Mouse (Mus musculus): ENCODE results near the gene Irgc1. TPM values are rescaled to one million over a fixed set of nuclear protein-coding genes. Genes with fewer than 3 reads are reported as not detected.

The Irgc1 gene
- total RNA-seq, 2 experiments from 2014 or later, result not detected

- 0 out of 2 replicates have a peak, but pooled peaks have one; percentile 59 for ATAC-seq (replicated peaks; ENCODE audit: low FRiP score, poor library complexity, severe bottlenecking)
Observed at GRCm38 (mm10) chr7:24473913-24474529, 21.9 kb upstream of the Irgc1 start.

GRCm38 (mm10) chr7:24472937-24473336, 20.8 kb upstream of the Irgc1 start:
- ATAC-seq (replicated peaks; ENCODE audit: low FRiP score, poor library complexity, severe bottlenecking), result no peak

- no peak for ATAC-seq (replicated peaks; ENCODE audit: low FRiP score, poor library complexity, severe bottlenecking)
Observed at GRCm38 (mm10) chr7:24472442-24472841, 20.3 kb upstream of the Irgc1 start.

GRCm38 (mm10) chr7:24470356-24470755, 18.3 kb upstream of the Irgc1 start:
- no peak for ATAC-seq (replicated peaks; ENCODE audit: low FRiP score, poor library complexity, severe bottlenecking)

GRCm38 (mm10) chr7:24469126-24469525, 17.0 kb upstream of the Irgc1 start:
- no peak for ATAC-seq (replicated peaks; ENCODE audit: low FRiP score, poor library complexity, severe bottlenecking)

- ATAC-seq (replicated peaks; ENCODE audit: low FRiP score, poor library complexity, severe bottlenecking), result no peak
Observed at GRCm38 (mm10) chr7:24467886-24468285, 15.8 kb upstream of the Irgc1 start.

GRCm38 (mm10) chr7:24466835-24467234, 14.7 kb upstream of the Irgc1 start:
- ATAC-seq (replicated peaks; ENCODE audit: low FRiP score, poor library complexity, severe bottlenecking), result no peak

- no peak for ATAC-seq (replicated peaks; ENCODE audit: low FRiP score, poor library complexity, severe bottlenecking)
Observed at GRCm38 (mm10) chr7:24462388-24463319, 10.6 kb upstream of the Irgc1 start, which contains the start of gene Plaur. Gene Plaur (plus strand): TSS chr7:24462484.

GRCm38 (mm10) chr7:24461376-24462051, 9.4 kb upstream of the Irgc1 start:
- no peak for ATAC-seq (replicated peaks; ENCODE audit: low FRiP score, poor library complexity, severe bottlenecking)

- ATAC-seq (replicated peaks; ENCODE audit: low FRiP score, poor library complexity, severe bottlenecking), result no peak
Observed at GRCm38 (mm10) chr7:24459843-24460242, 7.7 kb upstream of the Irgc1 start.

GRCm38 (mm10) chr7:24459440-24459839, 7.3 kb upstream of the Irgc1 start:
- ATAC-seq (replicated peaks; ENCODE audit: low FRiP score, poor library complexity, severe bottlenecking), result no peak

GRCm38 (mm10) chr7:24457726-24458370, 5.8 kb upstream of the Irgc1 start:
- no peak for ATAC-seq (replicated peaks; ENCODE audit: low FRiP score, poor library complexity, severe bottlenecking)

- ATAC-seq (replicated peaks; ENCODE audit: low FRiP score, poor library complexity, severe bottlenecking), result no peak
Observed at GRCm38 (mm10) chr7:24455726-24456125, 3.6 kb upstream of the Irgc1 start.

- ATAC-seq (replicated peaks; ENCODE audit: low FRiP score, poor library complexity, severe bottlenecking), result no peak
Observed at GRCm38 (mm10) chr7:24454199-24454598, 2.1 kb upstream of the Irgc1 start.

- no peak for ATAC-seq (replicated peaks; ENCODE audit: low FRiP score, poor library complexity, severe bottlenecking)
Observed at GRCm38 (mm10) chr7:24450585-24451017, 1.5 kb downstream of the Irgc1 start.

GRCm38 (mm10) chr7:24448782-24449517, 3.1 kb downstream of the Irgc1 start:
- ATAC-seq (replicated peaks; ENCODE audit: low FRiP score, poor library complexity, severe bottlenecking), result no peak

GRCm38 (mm10) chr7:24446697-24447340, 5.3 kb downstream of the Irgc1 start:
- no peak for ATAC-seq (replicated peaks; ENCODE audit: low FRiP score, poor library complexity, severe bottlenecking)

GRCm38 (mm10) chr7:24445266-24445926, 6.7 kb downstream of the Irgc1 start:
- ATAC-seq (replicated peaks; ENCODE audit: low FRiP score, poor library complexity, severe bottlenecking), result no peak
